Mouse (Mus musculus) right cerebral cortex, postnatal 4 days (tissue): ENCODE data around the gene Copz2.

Source experiments
- DNase-seq: peaks from one replicate; pipeline ENCODE4 v3.0.0-alpha.2; 2022

The Copz2 gene

GRCm38 (mm10) chr11:96908594-96908993 lies 58.9 kb downstream of the Copz2 start:
- DNase-seq = no peak

DNA sequence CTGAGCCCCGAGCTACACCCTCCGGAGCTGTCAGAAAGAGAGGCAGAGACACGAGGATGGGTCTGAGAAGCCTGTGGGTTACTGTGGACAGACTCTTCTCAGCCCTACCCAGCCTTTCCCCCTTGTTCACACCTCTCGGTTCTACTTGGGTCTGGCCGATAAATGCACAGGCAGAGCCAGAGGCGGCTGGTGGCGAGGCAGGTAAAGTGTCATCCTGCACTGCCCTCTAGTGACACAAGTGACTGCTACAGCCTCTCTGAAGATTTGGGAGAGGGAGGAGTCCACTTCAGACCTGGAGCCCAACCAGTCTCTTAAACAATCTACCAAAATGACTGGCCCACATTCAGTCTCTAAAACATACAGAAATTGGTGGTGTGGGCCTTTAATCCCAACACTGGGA lies 60.3 kb downstream of the Copz2 start:
- DNase-seq = peak; percentile 67
